Mouse (Mus musculus) thymus, postnatal 4 days (tissue): ENCODE measurements at regions not wholly inside any gene's neighbourhood (a gene's known extent, or its start where the extent isn't known, plus 50 kb on each side); places are given as distances from the start of the nearest gene placed in this dataset.

Experiments used
- DNase-seq: peaks from one replicate; pipeline ENCODE4 v3.0.0; 2021

DNA sequence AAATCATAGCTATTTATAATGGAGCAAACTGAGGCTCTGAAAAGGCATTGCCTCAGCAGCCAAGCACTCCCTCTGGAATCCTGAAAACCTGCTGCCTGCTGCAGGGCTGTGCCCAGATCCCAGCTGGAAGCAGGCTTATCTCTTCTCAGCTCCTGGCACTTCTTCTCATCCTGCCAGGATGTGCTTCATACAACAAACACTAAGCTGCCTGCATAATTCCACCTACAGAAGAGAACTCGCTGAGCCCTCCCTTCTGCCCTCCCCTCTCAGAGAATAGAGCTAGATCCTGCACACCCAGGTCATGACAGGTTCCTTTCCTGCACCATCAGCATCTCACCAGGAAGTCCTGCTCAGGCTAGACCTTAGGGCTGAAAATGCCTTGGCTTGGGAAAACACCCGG, 187.4 kb upstream of the Bcl6 start:
- no peak for DNase-seq

DNA sequence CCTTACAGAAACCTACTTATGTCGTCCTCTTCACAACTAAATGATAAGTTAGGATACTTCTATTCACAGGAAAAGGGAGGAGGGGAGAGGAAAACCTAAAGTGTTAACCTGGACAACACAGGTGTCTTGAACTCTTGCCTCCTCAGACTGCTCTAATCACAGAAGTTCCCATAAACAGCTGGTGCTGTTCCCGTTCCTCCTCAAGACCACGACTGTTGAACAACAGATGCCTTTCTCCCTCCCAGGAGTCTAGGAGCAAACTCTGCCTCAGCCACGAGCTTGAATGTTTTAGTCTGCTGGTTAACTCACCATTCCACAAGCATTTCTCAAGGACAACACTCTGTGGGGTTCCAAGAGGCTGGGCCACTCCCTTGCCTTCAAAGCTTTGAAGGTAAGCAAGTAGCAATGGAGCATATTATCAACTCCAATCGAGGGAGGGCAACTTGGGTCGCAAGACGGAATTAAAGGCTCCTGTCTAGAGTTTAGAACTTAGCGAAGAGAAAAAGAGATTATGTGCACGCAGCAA, 186.6 kb upstream of the Bcl6 start:
- no peak for DNase-seq

DNA sequence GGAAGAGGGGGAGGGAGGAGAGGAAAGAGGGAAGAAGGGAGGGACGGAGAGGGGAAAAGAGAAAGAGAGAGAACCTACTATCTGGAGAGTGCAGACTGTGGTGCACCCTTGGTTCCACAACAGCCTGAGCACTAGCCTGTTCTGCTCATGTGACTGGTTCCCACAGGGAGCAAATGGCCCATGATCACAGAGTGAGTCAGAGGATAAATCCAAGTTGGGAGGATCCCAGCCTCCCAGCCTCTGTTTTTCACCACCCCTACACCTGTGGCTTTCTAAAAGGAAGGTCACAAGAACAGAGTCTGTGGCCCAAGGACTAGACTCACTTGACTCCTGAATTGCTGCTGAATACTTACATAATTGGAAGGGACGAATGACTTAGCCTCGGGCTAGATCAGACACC, 185.9 kb upstream of the Bcl6 start:
- no peak for DNase-seq

DNA sequence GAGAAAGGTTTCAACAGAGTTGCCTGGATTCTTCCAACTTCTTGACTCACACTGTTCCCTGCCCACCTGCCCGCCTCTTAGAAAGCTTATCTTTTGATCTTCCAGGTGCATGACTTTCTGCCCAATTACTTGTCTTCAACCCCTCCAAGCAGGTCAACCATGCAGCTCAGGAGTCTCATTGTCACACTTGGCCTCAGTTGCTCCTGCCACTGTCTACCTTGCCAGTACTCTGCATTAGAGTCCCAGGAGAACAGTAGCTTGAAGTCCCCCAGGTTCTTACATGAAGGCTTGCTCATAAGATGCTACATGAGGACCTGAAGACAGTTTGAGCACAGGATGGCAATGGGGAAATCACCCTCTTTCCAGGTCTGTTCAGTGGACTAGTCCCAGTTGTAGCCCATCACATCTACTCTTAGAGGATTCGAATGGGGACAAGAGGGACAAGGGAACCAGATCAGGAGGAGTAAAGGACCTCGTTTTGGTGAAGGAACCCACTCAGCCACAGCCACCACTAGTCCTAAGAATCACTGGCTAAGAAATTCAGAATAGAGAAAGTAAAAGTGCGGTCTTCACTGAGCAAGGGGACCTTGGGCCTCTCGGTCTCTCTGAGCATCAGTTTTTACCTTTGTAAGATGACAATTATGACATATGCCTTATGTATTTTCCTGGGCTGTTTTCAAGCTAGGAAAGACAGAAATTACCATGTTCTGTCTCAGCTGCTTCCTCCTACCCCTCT, 185.3 kb upstream of the Bcl6 start:
- no peak for DNase-seq

DNA sequence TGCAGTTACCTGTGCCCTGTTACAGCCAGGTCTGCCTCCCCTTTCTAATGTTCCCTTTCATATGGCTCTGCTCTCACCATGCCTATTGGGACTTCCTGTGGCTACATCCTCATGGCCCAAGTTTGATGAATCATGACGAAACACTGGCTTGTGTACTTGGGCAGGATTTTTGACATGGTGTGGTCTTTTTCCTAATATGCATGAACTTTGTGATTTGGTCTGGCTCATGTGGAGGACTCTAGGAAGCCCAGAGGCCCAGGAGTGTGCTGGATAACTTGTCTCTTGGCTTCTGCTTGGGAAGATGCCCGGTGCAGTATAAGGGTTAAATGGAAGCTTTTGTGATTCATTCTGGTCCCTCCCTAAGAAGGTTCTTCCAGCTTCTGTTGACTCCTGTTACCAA, 184.0 kb upstream of the Bcl6 start:
- DNase-seq = no peak

DNA sequence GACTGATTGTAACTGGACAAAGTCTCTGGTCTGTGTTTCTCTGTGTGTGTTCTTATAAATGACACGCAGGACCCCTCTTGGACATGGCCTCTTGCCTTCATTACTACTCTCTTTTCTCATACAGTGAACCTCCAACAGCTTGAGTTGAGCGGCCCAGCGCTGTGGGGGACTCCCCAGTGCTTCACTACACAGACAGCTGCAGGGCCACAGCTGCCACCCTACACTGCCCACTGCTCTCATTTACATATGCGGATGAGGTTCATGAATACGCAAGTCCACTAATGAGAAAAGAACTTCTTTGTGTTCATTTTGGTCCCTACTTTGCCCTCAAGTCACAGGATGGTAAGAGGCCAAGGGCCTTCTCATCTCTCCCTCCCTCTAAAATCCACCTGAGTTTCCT, 183.4 kb upstream of the Bcl6 start:
- DNase-seq = no peak

DNA sequence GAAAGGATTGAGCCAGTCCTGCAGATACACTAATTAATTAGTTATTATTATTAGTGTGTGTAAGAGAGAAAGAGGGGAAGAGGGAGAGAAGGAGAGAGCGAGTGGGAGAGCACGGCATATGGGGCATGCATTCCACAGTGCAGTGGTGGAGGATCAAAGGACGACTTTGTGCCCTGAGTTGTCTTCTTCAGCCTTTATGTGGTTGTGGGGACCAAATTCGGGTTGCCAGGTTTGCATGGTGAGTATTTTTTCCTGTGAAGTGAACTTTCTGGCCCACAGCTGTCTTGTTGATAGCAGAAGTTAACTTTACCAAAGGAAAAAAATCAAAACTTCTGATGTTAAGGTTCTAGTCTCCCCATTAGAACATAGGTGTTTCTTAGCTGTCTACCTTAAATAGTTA, 182.5 kb upstream of the Bcl6 start:
- DNase-seq = no peak

DNA sequence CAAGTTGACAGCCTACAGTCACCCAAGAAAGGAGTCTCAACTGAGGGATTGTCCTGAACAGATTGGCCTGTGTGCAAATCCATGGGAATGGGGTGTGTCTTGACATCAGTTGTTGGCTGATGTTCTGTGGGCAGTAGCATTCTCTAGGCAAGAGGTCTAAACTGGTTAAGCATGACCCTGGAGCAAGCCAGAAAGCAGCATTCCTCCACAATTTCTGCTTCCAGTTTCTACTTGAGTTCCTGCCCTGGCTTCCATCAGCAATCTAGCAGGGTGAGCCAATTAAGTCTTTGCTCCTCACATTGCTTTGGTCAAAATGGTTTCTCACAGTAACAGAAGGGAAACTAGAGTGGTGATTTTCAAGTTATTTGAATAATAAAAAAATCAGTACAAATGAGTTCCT, 177.8 kb upstream of the Bcl6 start:
- DNase-seq = no peak

DNA sequence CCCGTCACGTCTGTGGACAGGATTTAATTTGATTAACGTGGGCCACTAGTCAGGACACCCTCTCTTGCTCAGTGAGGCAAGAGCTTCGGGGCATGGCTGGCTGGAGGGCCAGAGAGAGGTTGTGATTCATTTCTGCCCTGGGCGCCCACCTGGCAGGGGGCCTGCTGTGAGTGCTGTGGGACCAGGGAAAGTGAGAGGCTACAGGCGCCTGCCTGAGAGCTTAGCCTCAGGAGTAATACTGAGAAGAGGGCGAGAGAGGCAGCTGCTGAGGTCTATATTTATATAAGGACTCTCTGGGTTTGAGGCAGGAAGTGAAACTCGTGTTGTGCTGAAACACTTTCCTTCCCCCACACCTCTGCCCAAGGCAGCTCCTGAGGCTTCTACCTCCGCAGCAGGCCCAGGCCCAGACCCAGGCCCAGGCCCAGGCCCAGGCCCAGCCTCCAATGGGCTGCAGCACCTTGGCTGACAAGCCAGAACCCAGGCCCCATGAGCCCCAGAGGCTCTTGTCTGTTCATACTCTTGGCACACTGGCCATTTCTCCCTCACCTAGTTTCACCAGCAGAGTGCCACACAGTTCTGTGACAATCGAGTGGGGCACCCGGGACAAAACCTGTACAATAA, 176.9 kb upstream of the Bcl6 start:
- DNase-seq = peak; percentile 65

DNA sequence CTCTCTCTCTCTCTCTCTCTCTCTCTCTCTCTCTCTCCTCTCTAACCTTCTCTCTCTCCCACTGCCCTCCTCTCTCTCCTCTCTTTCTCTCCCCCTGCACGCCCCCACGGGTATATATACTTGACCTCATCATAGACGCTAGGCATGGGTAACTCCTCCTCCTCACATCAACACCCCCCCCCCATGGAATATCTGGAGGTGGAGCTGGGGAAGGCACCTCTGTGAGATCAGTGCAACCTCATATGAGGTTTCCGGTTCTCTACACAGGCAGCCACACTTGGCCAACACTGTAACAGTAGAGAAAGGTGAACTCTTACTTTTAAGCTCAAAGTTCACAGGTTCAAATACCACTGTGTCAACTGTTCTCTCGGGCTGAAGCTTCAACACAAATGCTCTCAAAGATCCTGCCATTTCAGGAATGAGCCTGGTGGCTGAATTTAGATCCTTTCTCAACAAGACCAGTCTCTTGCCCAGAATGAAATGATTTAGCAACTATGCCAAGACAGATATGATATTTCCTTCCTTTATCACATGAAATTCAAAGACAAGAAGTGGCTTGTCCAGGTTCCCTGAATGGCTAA, 172.1 kb upstream of the Bcl6 start:
- DNase-seq = no peak

DNA sequence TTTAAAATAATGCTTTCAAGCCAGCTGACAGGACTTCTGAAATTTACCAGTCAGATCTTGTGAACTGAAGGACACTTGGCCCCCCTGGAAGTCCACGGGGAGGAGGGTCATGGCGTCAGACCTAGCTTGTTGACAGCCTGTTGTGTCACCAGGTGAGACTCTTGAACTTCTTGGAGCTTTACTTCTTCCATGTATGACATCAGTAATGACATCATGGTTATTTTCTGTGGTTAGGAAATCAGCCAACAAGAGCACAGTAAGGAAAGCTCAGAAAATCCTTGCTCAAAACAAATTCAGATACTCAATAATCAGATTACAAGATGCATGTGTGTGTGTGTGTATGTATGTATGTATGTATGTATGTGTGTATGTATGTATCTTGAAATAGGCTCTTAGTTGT, 170.7 kb upstream of the Bcl6 start:
- no peak for DNase-seq

DNA sequence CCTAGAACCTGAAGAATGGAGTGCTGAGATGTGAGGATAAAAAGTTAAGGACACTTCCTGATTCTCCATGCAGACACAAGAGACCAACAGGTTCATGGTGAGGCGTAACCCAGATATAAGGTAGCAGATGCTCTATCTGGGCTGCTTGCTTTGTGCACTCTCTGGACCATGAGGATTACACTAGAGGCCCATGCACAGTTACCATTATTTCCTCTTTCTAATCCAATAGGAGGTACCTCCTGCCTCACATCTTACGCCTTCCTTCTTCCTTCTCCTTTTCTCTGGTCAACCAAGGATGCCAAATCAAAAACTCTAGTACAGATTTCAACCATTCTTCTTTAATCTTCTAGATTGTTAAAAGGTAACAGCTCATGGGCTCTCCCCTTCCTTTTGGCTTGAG, 169.1 kb upstream of the Bcl6 start:
- DNase-seq = no peak

DNA sequence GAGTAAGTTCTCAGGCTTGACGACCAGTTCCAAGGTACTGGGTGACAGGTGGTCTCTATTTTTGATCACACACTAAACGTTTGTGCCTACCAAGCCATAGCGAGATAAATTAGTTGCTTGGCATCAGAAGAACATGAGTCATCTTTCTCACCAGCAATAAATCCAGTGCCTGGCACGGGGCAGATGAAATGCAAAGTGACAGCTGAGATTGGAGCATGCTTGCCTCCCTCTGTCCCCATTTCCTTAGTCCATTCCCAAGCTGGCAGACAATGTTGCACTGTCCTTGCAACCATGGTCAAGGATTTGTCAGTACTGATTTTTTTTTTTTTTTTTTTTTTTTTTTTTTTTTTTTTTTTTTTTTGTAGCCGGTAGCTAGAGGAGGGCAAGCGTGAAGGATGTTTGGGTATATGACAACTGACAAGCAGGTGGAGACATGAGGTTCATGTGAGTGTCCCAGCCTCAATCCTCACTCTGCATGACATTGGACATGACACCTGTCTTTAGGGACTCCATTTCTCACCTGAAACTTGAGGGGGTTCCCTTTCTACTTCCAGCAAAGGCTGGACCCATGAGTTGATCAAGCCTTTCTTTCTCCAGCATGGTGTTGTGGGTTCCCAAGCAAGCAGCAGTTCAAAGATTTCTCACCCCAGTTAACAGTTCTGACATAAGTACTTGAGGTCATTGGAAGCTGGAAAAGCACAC, 168.2 kb upstream of the Bcl6 start:
- no peak for DNase-seq

DNA sequence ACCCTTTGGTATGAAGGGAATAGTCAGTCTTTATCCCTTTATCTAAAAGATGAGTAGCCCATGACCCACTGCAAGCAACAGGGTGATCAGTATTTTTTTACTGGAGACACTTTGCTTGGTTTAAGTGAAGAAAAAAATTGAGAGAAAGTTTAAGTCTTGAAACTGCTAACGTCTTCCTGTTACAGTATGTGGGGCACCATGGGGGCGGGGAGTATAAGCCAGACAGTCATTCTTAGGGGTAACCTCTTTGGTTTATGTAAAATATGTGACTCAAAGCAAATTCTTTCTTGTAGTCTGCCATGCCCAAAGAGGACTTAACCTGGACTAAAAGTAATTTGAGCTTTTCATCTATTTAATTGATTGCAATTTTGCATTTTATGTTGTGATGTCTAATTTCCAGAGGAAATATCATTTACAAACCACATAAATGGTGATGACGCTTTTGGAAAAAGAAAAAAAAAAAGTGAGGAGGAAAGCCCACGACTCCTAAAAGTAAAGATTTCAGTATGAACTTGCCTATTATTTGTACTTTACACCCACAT, 166.2 kb upstream of the Bcl6 start:
- peak; percentile 83 for DNase-seq

DNA sequence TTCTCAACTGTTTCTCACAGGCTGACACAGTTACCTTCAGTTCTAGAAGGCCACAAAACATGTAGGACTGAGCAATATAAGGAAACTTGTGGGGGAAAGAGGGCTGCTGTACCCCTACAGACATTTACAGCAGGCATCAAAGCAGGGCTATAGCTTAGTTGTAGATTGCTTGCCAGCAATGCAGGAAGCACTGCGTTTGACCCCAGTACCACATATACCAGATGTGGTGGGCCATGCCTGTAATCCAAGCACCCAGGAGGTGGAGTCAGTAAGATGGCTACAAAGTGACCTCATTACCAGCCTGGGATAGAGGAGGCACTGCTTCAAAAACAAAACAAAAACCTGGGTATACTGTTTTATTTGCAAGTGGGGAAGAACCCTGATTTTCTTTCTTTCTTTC, 165.3 kb upstream of the Bcl6 start:
- DNase-seq = peak; percentile 56

DNA sequence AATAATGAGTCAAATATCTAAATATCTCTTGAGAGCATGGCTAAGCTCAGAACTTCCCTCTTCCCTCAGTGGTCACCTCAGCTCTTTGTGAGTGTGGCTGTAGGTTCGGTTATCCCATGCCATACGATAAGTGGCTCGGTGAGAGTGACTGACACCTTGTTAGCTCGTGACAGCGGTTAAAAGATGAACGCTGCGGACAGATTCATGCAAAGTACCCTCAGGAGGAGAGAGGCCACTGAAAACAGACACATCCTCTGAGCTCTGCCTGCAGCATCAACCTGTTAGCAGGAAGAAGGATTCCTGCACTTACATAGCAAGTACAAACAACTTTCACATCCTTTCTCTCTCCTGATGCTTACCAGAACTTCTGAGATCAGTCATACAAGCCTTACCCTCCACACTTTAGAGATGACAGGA, 163.2 kb upstream of the Bcl6 start:
- peak; percentile 46 for DNase-seq

DNA sequence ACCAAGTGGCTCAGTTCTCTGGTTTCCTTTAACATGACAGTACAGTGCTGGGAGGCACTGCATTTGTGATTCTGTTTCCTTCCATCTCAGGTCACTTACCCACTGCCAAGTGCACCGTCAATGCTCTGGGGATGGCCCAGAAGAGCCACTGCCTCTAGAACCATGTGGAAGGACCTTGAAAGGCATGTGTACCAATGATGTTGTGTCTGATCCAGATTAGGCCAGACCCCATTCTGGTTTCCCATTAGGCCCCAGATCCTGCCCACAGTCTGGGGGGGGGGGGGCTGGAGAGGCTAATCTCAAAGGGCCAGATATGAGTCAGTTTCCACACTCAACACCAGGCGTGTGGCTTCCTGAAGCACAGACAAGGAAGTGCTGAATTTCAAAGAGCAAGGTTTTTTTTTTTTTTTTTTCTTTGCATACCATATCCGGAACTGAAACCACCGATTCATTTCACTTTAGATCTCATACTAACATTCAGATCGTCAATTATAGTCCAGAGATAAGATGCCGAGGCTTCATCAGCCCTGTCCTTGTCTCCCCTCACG, 162.6 kb upstream of the Bcl6 start:
- DNase-seq = no peak

DNA sequence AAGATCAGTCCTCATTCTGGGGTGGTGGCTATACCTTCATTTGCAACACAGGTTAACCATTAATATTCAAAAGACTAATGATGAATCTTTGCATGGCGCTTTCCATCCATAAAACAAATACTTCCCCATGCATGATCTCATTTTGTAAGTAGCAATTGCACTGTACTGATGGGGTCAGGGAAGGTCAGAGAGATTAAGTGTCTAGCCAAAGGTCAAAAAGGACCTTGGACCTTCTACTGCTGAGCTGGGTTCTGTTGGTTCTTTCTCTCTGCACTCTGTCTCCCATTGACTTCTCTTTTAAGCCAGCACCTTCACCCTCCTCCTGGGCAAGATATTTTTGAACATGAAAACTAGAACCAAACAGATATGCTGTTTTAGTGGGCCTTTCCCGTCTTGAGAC, 161.9 kb upstream of the Bcl6 start:
- DNase-seq = no peak

DNA sequence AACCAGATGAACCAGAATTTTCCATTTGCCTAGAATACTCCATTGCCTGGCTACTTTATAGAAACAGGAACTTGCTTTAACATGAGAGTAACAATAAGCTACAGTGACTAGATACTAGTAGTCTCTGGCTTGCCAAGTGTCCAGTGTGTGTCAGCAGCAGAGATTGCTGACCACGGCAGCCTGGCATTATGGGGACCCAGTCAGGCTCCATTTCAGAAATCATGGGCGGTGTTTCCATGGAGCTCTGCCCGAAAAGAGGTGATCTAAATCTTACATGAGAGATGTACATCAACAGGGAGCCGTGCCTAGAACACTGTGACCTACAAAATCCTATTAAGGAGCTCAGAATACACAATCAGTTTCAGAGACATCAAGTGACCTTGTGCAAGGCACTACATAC, 160.8 kb upstream of the Bcl6 start:
- no peak for DNase-seq

DNA sequence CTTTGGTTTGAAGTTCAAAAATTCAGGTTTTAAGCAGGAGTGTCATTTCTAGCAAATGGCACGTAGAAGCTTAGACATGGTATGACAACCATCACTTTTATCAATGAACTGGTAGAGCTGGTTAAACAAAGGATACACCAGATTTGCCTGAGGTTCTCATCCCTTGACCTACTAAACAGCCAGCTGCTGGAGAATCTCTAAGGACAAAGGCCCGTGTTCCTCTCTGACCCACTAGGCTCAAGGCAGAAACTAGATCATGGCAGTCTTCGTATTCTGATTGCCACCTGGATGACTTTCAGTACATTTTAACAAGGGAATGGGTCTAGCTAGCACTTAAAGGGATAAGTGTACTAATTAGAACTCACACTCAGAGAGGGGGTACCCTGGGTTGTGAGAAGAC, 155.2 kb upstream of the Bcl6 start:
- no peak for DNase-seq

DNA sequence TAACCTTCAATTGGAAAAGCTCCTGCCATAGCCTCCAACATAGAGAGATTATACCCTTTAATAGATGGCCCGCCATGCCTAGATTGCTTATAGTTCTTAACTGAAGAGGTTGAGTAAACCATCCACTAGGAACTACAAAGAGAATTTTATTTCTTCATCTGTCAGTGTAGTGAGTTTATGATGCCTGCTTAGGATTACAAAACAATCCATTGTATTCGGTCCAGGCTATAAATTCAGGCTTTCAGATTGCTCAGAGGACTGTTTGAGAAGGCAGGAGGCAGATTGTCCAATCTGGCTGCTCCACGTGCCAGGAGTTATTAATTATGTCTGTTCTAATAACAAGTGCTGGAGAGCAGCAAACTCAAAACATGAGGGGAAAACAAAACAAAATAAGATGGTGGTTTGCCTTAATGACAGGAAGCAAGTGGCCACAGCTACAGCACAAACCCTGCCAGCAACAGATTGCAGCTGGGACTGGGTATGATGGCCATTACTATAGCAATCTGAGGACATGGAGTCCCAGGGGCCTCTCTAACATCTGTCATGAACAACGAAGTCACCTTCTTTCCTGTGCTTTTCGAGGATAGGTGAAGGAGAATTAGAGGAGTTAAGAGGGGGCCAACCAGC, 154.4 kb upstream of the Bcl6 start:
- no peak for DNase-seq

DNA sequence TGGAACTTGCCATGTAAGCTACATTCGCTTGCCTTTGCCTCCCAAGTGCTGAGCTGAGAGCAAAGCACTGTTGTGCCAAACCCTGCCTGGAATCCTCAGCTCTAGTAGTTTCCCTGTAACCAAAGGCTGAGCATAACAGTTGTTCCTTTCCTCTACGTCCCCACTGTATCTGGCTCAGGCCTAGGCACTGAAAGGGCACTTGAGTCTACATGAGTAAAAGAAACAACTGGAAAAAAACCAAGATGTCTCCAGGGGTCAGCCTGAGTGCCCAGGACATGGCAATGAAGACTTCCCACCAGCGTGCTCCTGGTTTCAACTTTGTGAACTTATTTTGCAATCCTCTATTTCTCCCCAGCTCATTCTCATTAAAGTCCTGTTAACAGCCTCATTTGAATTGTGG, 150.5 kb upstream of the Bcl6 start:
- DNase-seq = no peak
